Mouse (Mus musculus): Measurements from ENCODE around the gene Ccdc9b. TPM values are rescaled to one million over a fixed set of nuclear protein-coding genes. Genes with fewer than 3 reads are reported as not detected.
A peak's percentile ranks its signal among the peaks of the same experiment; 100 is the strongest.

Ccdc9b gene
- total RNA-seq, 2 experiments from 2014 or later: 7.6 to 9.6 TPM

DNA sequence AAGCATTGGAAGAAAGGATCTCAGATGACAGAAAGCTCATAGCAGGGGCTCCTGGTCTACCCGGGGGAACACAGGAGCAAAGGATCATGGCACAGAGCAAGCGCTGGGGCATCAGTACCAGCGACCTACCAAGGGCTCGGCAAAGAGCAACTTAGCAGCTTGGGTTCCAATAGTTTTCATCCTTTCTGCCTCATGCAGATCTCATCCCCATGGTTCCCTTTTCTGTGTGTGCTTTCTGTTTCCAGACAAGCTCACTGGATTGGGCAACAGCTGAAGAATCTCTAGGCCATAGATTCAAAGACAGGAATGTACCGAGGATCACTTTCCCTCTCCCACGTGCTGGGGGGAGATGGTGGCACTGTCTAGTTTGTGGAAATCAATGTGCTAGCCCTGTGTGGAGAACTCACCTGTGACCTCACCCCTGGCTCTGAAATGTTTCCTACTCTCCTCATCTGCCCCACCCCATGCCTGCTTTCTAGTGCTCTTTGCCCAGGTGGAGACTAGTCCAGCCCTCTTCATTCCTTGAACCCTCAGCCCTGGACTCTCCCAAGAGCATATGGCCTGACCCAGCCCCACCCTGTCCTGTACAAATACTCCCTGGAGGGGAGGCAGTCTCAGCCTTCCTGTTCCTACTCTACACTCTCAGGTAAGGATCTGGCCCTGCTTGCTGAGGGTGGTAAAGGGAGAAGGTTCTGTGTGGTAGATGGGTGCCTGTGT lies 9.9 kb upstream of the Ccdc9b start, which contains the start of gene Phgr1:
TSS of gene Phgr1 (plus strand) at position 612 of the 717 bp plus-strand sequence.
- no peak for TF ChIP-seq CTCF (conservative IDR thresholded peaks at IDR 0.05)
- no peak for DNase-seq (ENCODE audit: low spot score in 2 of 2)
- Histone ChIP-seq H3K27ac (no peak within 1 kb of the TSS), H3K4me3 (no peak within 1 kb of the TSS)

DNA sequence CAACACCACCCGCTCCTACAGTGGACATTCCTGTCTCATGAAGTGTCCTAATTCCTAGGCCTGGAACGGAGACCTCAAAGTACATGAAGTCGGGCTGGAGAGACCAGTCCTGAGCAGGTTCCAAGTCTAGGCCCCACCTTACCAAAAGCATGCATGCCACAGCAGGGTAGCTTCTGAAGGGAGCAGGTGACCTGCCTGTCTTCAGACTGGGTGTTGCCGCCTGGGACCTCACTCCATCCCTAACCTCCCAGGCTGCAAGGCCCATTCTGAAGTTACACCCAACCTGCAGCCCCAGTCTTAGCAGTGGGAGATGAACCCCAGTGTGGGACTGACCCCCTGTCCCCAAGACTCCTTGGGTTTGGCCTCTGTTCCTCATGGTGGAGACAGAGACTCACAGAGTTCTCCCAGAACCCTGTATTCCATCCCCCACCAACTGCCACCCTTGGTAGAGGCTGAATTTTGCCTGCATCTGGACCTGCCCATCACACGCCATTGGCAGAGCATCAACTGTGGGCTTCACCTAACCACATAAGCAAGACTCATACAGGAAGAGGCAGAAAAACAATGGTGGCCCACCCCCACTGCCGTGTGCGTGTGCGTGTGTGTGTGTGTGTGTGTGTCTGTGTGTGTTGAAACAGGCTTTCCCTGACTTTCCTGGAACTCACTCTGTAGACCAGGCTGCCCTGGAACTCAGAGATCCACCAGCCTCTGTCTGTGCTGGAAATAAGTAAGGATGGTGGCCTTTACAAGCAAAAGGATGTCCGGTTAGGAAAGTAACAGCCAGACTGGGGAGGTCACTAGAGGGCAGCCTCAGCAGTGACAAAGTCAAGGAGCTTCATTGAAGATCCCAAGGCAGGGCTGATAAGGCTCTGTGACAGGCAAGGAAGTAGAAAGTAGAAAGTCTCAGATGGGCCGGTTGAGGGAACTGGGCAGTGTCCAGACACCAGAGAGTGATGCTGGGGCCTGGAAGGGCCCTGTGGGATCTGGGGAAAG lies 3.9 kb upstream of the Ccdc9b start:
- Histone ChIP-seq H3K27ac (no peak overlapping the region), H3K4me3 (no peak overlapping the region)
- peak; percentile 19; the same call in 1 of the 2 replicates for TF ChIP-seq CTCF (conservative IDR thresholded peaks at IDR 0.05)
- DNase-seq (ENCODE audit: low spot score in 2 of 2): no peak

DNA sequence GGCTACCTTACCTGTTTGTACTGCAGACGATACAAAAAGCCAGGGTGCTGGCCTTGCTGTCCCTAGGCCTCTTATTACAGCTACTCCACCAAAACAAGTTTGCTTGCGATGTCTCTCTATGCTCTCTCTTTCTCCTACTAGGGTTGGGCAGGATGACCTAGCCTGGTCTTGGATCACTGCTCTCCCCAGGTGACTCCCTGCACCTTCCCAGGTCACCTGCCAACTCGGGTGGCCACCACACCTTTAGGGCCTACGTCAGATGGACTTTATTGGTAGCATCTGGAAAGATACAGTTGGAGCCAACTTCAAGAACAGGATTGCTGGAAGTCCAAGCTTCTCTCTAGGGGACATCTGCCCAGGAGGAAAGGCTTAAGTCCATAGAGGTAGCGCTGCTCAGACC lies 2.4 kb upstream of the Ccdc9b start:
- H3K4me3 ChIP-seq: no peak overlapping the region
- no peak for DNase-seq (ENCODE audit: low spot score in 2 of 2)
- H3K27ac ChIP-seq: no peak overlapping the region
- TF ChIP-seq CTCF (conservative IDR thresholded peaks at IDR 0.05): no peak

DNA sequence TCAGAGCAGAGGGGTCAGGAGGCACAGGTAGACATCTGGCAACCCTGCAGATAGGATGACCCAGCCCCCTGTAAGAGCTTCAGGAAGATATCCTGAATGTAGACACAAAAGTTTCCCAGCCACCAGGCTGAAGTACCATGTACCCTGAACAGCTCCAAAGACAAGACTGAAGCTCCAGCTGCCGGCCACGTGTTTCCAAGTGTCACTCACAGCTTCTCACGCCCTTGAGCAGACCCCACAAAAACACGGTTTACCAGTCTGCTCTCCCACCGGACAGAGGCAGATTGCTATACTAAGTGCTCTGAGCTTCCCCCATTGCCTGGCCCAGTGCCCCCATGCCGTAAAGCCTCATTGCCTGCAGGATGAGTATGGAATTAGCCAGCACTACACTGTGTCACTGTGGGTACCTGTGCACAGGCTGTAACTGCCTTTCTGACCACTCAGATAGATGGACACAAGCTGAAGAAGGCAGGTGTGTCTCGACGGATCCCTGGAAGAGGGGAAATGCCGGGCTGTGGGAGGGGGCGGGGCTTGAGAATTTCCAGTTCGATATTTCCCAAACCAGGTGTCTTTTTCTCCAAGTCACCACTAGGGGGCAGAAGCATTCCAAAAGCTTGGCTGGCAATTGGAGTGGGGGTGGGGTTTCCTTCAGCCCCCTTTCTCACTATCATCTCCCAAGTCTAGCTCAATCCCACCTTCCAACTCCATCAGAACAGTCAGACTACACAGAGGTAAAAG lies 1.8 kb upstream of the Ccdc9b start:
- H3K4me3 ChIP-seq: no peak overlapping the region
- DNase-seq (ENCODE audit: low spot score in 2 of 2): peak; percentile 61 to 74
- peak; percentile 85 for TF ChIP-seq CTCF (conservative IDR thresholded peaks at IDR 0.05)
- H3K27ac ChIP-seq: peak overlapping the region; percentile 77

DNA sequence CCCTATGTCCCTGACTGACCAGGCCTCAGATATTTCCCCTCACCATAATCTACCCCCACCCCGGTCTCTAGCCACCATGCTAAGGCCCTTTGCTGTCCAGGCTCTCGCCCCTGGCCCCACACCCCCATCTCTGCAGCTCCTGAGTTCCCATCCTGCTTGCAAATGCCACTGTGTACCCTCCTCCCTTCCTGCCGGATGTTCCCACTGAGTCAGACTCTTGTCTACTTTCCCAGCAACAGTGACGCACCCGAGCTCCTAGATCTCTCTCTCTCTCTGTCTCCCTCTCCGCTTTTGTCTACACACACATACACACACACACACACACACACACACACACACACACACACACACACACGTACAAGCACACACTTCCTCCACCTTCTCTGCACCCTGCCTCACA lies 1.0 kb upstream of the Ccdc9b start:
- DNase-seq (ENCODE audit: low spot score in 2 of 2): peak in 1 of 2 experiments; percentile 85
- no peak for TF ChIP-seq CTCF (conservative IDR thresholded peaks at IDR 0.05)
- peak overlapping the region; percentile 99 for H3K27ac ChIP-seq
- no peak overlapping the region for H3K4me3 ChIP-seq

GRCm38 (mm10) chr2:118762784-118763148 lies 305 bp upstream of the Ccdc9b start:
- H3K4me3 ChIP-seq: peak overlapping the region; percentile 48
- TF ChIP-seq CTCF (conservative IDR thresholded peaks at IDR 0.05): no peak
- DNase-seq (ENCODE audit: low spot score in 2 of 2): no peak
- H3K27ac ChIP-seq: peak overlapping the region; percentile 99

GRCm38 (mm10) chr2:118761358-118761757 lies 1.1 kb downstream of the Ccdc9b start:
- peak; percentile 58 for TF ChIP-seq CTCF (conservative IDR thresholded peaks at IDR 0.05)
- Histone ChIP-seq H3K4me3 (peak overlapping the region; percentile 48), H3K27ac (peak overlapping the region; percentile 99)
- DNase-seq (ENCODE audit: low spot score in 2 of 2): peak in 1 of 2 experiments; percentile 24

GRCm38 (mm10) chr2:118760311-118761025 lies 2.0 kb downstream of the Ccdc9b start:
- peak in 1 of 2 experiments; percentile 7 for DNase-seq (ENCODE audit: low spot score in 2 of 2)
- H3K27ac ChIP-seq: peak overlapping the region; percentile 99
- H3K4me3 ChIP-seq: no peak overlapping the region
- TF ChIP-seq CTCF (conservative IDR thresholded peaks at IDR 0.05): no peak

GRCm38 (mm10) chr2:118759828-118760227 lies 2.6 kb downstream of the Ccdc9b start:
- peak; percentile 75 for TF ChIP-seq CTCF (conservative IDR thresholded peaks at IDR 0.05)
- no peak for DNase-seq (ENCODE audit: low spot score in 2 of 2)

DNA sequence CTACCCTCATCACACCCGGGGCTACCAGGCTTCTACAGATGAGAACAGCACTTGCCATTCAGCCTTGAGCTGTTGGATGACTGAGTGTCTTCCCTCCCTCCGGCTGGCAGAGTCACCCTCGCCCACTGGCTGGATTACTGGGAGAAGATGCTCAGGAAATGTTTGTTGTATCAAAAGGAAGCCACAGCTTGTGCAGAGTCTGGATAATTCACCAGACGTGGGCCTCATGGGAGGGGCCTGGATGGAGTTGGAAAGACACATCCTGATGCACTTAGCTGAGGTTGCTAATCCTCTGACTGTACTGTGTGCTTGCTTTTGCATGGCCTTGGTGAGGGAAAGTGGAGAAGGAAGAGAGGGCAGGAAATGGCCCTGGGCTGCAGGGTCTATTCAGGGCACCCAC lies 6.4 kb downstream of the Ccdc9b start:
- TF ChIP-seq CTCF (conservative IDR thresholded peaks at IDR 0.05): no peak
- peak overlapping the region; percentile 23; the same call in 1 of the 2 replicates for H3K27ac ChIP-seq
- DNase-seq (ENCODE audit: low spot score in 2 of 2): peak in 1 of 2 experiments; percentile 74
- H3K4me3 ChIP-seq: no peak overlapping the region

More at GRCm38 (mm10) chr2:118759828-118760227, 2.6 kb downstream of the Ccdc9b start:
- no peak overlapping the region for H3K4me3 ChIP-seq
- no peak overlapping the region for H3K27ac ChIP-seq

- no peak for DNase-seq (ENCODE audit: low spot score in 2 of 2)
- H3K27ac ChIP-seq: peak overlapping the region; percentile 23; the same call in 1 of the 2 replicates
- no peak overlapping the region for H3K4me3 ChIP-seq
- no peak for TF ChIP-seq CTCF (conservative IDR thresholded peaks at IDR 0.05)
These were observed 7.1 kb downstream of the Ccdc9b start for GRCm38 (mm10) chr2:118755407-118755806.

DNA sequence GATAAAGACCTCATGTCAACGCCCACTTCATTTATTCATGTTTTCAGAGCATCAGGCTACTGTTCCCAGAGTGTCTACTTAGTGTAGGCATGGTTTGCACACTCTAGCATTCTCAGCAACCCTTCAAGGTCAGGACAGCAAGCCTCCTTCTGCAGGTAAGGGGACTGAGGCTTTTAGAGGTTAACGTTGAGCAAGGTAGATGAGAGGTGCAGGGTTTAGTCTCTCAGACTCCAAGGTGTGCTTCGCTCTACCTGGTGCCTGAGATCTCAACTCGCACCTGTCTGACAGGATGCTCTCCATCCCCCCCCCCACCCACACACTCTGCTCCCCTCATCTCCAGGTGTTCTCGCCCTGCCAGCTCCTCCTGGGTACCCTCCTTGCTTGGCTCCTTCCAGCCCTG lies 8.3 kb downstream of the Ccdc9b start:
- H3K4me3 ChIP-seq: no peak overlapping the region
- H3K27ac ChIP-seq: no peak overlapping the region
- no peak for DNase-seq (ENCODE audit: low spot score in 2 of 2)
- no peak for TF ChIP-seq CTCF (conservative IDR thresholded peaks at IDR 0.05)
